Mouse (Mus musculus) midbrain, embryonic 11.5 days (tissue): ENCODE measurements around the gene Meiob. TPM values are rescaled to one million over a fixed set of nuclear protein-coding genes. Genes with fewer than 3 reads are reported as not detected.

Experiments
- ATAC-seq: fragments of 200-750 bp; cut with Nextera tagmentation; 2 replicates; pipeline ENCODE4 v1.8.0; 2017; ENCODE audit warnings: moderate TSS enrichment, moderate library complexity; ENCODE audit not compliant: low FRiP score
- DNase-seq: peaks from one replicate; pipeline ENCODE4 v3.0.0; 2015; ENCODE audit warnings: low spot score; ENCODE audit errors: missing footprints
- H3K27ac ChIP-seq: fragments of 300-500 bp; sonication (generic); 2 replicates; pipeline ENCODE4 v1.5.1; 2014; ENCODE audit warnings: low read depth, low read length
- H3K27me3 ChIP-seq: fragments of 300-500 bp; sonication (generic); 2 replicates; pipeline ENCODE4 v1.6.1; 2014; ENCODE audit warnings: mild to moderate bottlenecking, low read length, moderate library complexity, mixed read lengths; ENCODE audit not compliant: control insufficient read depth, insufficient read depth
- H3K36me3 ChIP-seq: fragments of 300-500 bp; sonication (generic); 2 replicates; pipeline ENCODE4 v1.6.1; 2014; ENCODE audit warnings: mild to moderate bottlenecking, low read length, moderate library complexity, mixed read lengths; ENCODE audit not compliant: control insufficient read depth, insufficient read depth
- H3K4me1 ChIP-seq: fragments of 300-500 bp; sonication (generic); 2 replicates; pipeline ENCODE4 v1.6.1; 2014; ENCODE audit warnings: low read length; ENCODE audit not compliant: control insufficient read depth, insufficient read depth
- H3K4me2 ChIP-seq: fragments of 300-500 bp; sonication (generic); 2 replicates; pipeline ENCODE4 v1.6.1; 2014; ENCODE audit warnings: mild to moderate bottlenecking, moderate library complexity
- H3K4me3 ChIP-seq: fragments of 300-500 bp; sonication (generic); 2 replicates; pipeline ENCODE4 v1.5.1; 2014; ENCODE audit warnings: low read depth, low read length
- H3K9ac ChIP-seq: fragments of 300-500 bp; sonication (generic); 2 replicates; pipeline ENCODE4 v1.6.1; 2014; ENCODE audit warnings: low read length
- H3K9me3 ChIP-seq: fragments of 300-500 bp; sonication (generic); 2 replicates; pipeline ENCODE4 v1.6.1; 2016; ENCODE audit warnings: low read length; ENCODE audit not compliant: control insufficient read depth
- WGBS: fragments of 180-500 bp; shearing (Covaris S2); extraction: QIAGEN DNeasy Blood & Tissue Kit; methylation state at CpG from one replicate; pipeline ENCODE4 v1.1.7; 2014; 5-methylcytosine and 5-hydroxymethylcytosine counted together
- polyA plus RNA-seq: library from polyadenylated mRNA; unstranded; fragments of >200 nt; fragmentation: Nextera tagmentation; extraction: Ambion mirVana; gene quantifications from 2 replicates; pipeline ENCODE4 v1.2.1, GENCODE M21; 2014

Gene Meiob
- polyA plus RNA-seq, 1 experiment from 2014 or later = not detected

- H3K36me3 ChIP-seq = no peaks in the 10 kb centered on the region
- no peak overlapping the region for H3K27ac ChIP-seq
- no peak for DNase-seq
- no peak overlapping the region for H3K4me3 ChIP-seq
- ATAC-seq = no peak
- H3K27me3 ChIP-seq = no peaks in the 10 kb centered on the region
- no peaks in the 10 kb centered on the region for H3K4me1 ChIP-seq
- no peaks in the 10 kb centered on the region for H3K9me3 ChIP-seq
- no peak overlapping the region for H3K4me2 ChIP-seq
- 89% methylated on average over 5 of the region's 5 CpGs for WGBS
- no peak overlapping the region for H3K9ac ChIP-seq
These were observed 11.2 kb downstream of the Meiob start for GRCm38 (mm10) chr17:24815256-24815655.

- Histone ChIP-seq H3K36me3 (no peaks in the 10 kb centered on the region), H3K9me3 (no peaks in the 10 kb centered on the region), H3K27ac (no peak overlapping the region), H3K27me3 (no peaks in the 10 kb centered on the region), H3K9ac (no peak overlapping the region), H3K4me1 (no peaks in the 10 kb centered on the region), H3K4me3 (no peak overlapping the region), H3K4me2 (no peak overlapping the region)
- ATAC-seq (no peak), DNase-seq (no peak)
- WGBS = 25% methylated on average over 1 of the region's 1 CpGs
These were observed 13.4 kb downstream of the Meiob start for GRCm38 (mm10) chr17:24817503-24817902.

DNA sequence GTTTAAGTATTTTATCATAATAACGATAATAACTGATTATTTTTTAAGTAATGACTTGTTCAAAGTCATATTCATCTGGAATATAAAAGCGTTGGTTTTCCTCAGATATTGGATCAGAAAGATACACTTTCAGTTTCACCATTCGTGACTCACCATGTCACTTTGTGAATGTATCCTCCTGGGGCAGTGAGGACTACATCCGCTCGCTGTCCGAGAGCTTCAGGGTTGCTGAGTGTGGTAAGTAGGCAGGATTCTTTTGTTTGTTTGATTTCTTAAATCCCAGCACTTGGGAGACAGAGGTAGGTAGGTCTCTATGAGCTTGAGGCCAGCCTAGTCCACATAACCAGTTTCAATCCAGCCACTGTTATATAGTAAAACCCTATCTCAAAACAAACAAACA lies 14.1 kb downstream of the Meiob start:
- no peak overlapping the region for H3K27ac ChIP-seq
- H3K4me1 ChIP-seq = no peaks in the 10 kb centered on the region
- H3K9me3 ChIP-seq = no peaks in the 10 kb centered on the region
- no peak overlapping the region for H3K9ac ChIP-seq
- no peaks in the 10 kb centered on the region for H3K36me3 ChIP-seq
- WGBS = 49% methylated on average over 6 of the region's 6 CpGs
- no peaks in the 10 kb centered on the region for H3K27me3 ChIP-seq
- H3K4me2 ChIP-seq = no peak overlapping the region
- DNase-seq (no peak), ATAC-seq (no peak)
- H3K4me3 ChIP-seq = no peak overlapping the region

GRCm38 (mm10) chr17:24819469-24819868 lies 15.4 kb downstream of the Meiob start:
- Histone ChIP-seq H3K27ac (no peak overlapping the region), H3K9ac (no peak overlapping the region), H3K27me3 (no peaks in the 10 kb centered on the region), H3K36me3 (no peaks in the 10 kb centered on the region), H3K4me2 (no peak overlapping the region), H3K9me3 (no peaks in the 10 kb centered on the region), H3K4me1 (no peaks in the 10 kb centered on the region), H3K4me3 (no peak overlapping the region)
- ATAC-seq = no peak
- DNase-seq = no peak
- 79% methylated on average over 2 of the region's 2 CpGs for WGBS

GRCm38 (mm10) chr17:24821351-24822280 lies 17.5 kb downstream of the Meiob start:
- H3K9me3 ChIP-seq = no peaks in the 10 kb centered on the region
- no peaks in the 10 kb centered on the region for H3K27me3 ChIP-seq
- no peaks in the 10 kb centered on the region for H3K4me1 ChIP-seq
- no peaks in the 10 kb centered on the region for H3K36me3 ChIP-seq
- no peak overlapping the region for H3K4me2 ChIP-seq
- DNase-seq = no peak
- H3K9ac ChIP-seq = no peak overlapping the region
- H3K27ac ChIP-seq = no peak overlapping the region
- no peak for ATAC-seq
- H3K4me3 ChIP-seq = no peak overlapping the region
- WGBS = 62% methylated on average over 3 of the region's 3 CpGs

- H3K36me3 ChIP-seq = no peaks in the 10 kb centered on the region
- ATAC-seq (no peak), DNase-seq (no peak)
- no peak within 1 kb of the TSS for H3K27ac ChIP-seq
- no peaks in the 10 kb centered on the region for H3K27me3 ChIP-seq
- H3K4me3 ChIP-seq = no peak within 1 kb of the TSS
- no peak within 1 kb of the TSS for H3K9ac ChIP-seq
- no peaks in the 10 kb centered on the region for H3K9me3 ChIP-seq
- 63% methylated on average over 8 of the region's 8 CpGs for WGBS
- H3K4me2 ChIP-seq = no peak within 1 kb of the TSS
- no peaks in the 10 kb centered on the region for H3K4me1 ChIP-seq
These were observed 35.8 kb downstream of the Meiob start, which contains the start of gene Hagh for GRCm38 (mm10) chr17:24839842-24840241. Gene Hagh (plus strand): TSS chr17:24840143.

GRCm38 (mm10) chr17:24840341-24840740 lies 36.3 kb downstream of the Meiob start:
- ATAC-seq (no peak), DNase-seq (no peak)
- Histone ChIP-seq H3K4me2 (no peak overlapping the region), H3K4me3 (no peak overlapping the region), H3K36me3 (no peaks in the 10 kb centered on the region), H3K27me3 (no peaks in the 10 kb centered on the region), H3K9ac (no peak overlapping the region), H3K9me3 (no peaks in the 10 kb centered on the region), H3K27ac (no peak overlapping the region), H3K4me1 (no peaks in the 10 kb centered on the region)
- WGBS = 75% methylated on average over 5 of the region's 5 CpGs

DNA sequence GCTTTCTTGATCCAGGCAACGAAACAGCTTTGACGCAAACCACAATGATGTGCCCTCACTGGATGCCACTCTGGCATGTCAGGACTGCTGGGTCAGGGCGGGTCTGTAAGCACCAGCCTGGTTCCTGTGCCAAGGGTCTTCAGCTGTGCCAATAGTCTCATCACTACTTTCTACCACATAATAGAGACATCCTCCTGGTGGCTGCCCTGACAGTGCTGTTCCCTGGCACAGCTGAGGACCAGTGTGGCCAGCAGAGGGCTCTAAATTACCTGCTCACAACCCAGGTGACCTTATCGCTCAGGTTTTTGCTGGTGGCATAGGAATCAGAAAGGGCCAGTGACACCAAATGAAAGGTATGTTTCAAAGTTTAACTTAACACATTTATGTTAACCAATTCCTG lies 37.0 kb downstream of the Meiob start:
- H3K9ac ChIP-seq = no peak overlapping the region
- no peaks in the 10 kb centered on the region for H3K27me3 ChIP-seq
- no peak overlapping the region for H3K4me3 ChIP-seq
- DNase-seq (no peak), ATAC-seq (no peak)
- H3K9me3 ChIP-seq = no peaks in the 10 kb centered on the region
- H3K27ac ChIP-seq = no peak overlapping the region
- 51% methylated on average over 4 of the region's 4 CpGs for WGBS
- no peak overlapping the region for H3K4me2 ChIP-seq
- H3K36me3 ChIP-seq = no peaks in the 10 kb centered on the region
- H3K4me1 ChIP-seq = no peaks in the 10 kb centered on the region

- ATAC-seq (no peak), DNase-seq (no peak)
- H3K9me3 ChIP-seq = no peaks in the 10 kb centered on the region
- H3K27me3 ChIP-seq = no peaks in the 10 kb centered on the region
- H3K4me2 ChIP-seq = no peak overlapping the region
- WGBS = 60% methylated on average over 2 of the region's 2 CpGs
- H3K36me3 ChIP-seq = no peaks in the 10 kb centered on the region
- no peaks in the 10 kb centered on the region for H3K4me1 ChIP-seq
- H3K9ac ChIP-seq = no peak overlapping the region
- H3K4me3 ChIP-seq = no peak overlapping the region
- H3K27ac ChIP-seq = no peak overlapping the region
These were observed 38.5 kb downstream of the Meiob start for GRCm38 (mm10) chr17:24842631-24843030.
